Mouse (Mus musculus) NIH3T3 (cell line): Measurements from ENCODE around the gene Gm10490.

Experiments
- DNase-seq: peaks from one replicate; pipeline ENCODE4 v3.0.0-alpha.2; 2012; ENCODE audit warnings: low read depth

Gm10490 gene

GRCm38 (mm10) chrX:7926266-7926665 lies 16.9 kb downstream of the Gm10490 start:
- no peak for DNase-seq

GRCm38 (mm10) chrX:7927116-7927515 lies 17.8 kb downstream of the Gm10490 start:
- DNase-seq, result no peak

- no peak for DNase-seq
Measured at GRCm38 (mm10) chrX:7928270-7928790, 19.0 kb downstream of the Gm10490 start, which contains the start of gene Eras. TSS of gene Eras (minus strand) at chrX:7928607.

- no peak for DNase-seq
Measured at GRCm38 (mm10) chrX:7936874-7937273, 27.5 kb downstream of the Gm10490 start.

GRCm38 (mm10) chrX:7937667-7938066 lies 28.3 kb downstream of the Gm10490 start:
- peak; percentile 4 for DNase-seq

GRCm38 (mm10) chrX:7945618-7946017 lies 36.3 kb downstream of the Gm10490 start:
- DNase-seq, result no peak

- DNase-seq, result no peak
Measured at GRCm38 (mm10) chrX:7947108-7947899, 38.0 kb downstream of the Gm10490 start, which contains the start of gene Hdac6. TSS of gene Hdac6 (minus strand) at chrX:7947889.

- DNase-seq, result peak; percentile 97
Measured at GRCm38 (mm10) chrX:7947900-7948492, 38.7 kb downstream of the Gm10490 start.

GRCm38 (mm10) chrX:7950091-7950490 lies 40.7 kb downstream of the Gm10490 start:
- DNase-seq, result no peak

- DNase-seq, result no peak
Measured at GRCm38 (mm10) chrX:7958868-7959267, 49.5 kb downstream of the Gm10490 start.
